Mouse (Mus musculus) E14TG2a.4 (cell line): ENCODE measurements around the gene Ggta1.

ENCODE experiments used
- CTCF ChIP-seq: conservative IDR thresholded peaks from 2 replicates; pipeline ENCODE4 v1.5.1; 2014; ENCODE audit warnings: low read length
- POU5F1 ChIP-seq: IDR thresholded peaks from 2 replicates; pipeline ENCODE4 v1.6.1; 2014; ENCODE audit warnings: low read length, borderline replicate concordance

DNA sequence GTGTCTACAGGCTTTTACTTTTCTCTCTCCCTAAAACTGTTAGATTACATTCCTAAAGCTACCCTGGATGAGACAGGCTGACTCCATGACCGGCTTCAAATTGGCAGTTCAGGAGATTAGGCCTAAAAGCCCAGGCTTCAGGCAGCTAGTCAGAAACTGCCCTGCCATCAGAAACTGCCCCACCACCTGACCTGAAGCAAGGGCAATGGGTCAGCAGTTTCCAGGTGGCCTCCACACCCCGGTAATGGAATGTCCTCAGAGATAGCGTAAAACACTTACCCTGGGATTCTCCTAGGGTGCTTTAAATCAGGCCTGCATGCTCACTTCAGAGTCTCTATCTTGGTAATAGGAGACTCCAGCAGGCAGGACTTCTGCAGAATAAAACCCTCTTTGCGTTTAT lies 46.9 kb upstream of the Ggta1 start:
- TF ChIP-seq CTCF (no peak), POU5F1 (no peak)
